Mouse (Mus musculus): ENCODE data around the gene Abcc4. TPM values are rescaled to one million over a fixed set of nuclear protein-coding genes. Genes with fewer than 3 reads are reported as not detected.
"Not testable (repeated sequence)": the region's sequence is repeated elsewhere in the genome, so short reads cannot be mapped to it uniquely, and the experiment has no call there.

Abcc4 gene
- total RNA-seq, 2 experiments from 2014 or later, result 7.7 to 9.2 TPM

DNA sequence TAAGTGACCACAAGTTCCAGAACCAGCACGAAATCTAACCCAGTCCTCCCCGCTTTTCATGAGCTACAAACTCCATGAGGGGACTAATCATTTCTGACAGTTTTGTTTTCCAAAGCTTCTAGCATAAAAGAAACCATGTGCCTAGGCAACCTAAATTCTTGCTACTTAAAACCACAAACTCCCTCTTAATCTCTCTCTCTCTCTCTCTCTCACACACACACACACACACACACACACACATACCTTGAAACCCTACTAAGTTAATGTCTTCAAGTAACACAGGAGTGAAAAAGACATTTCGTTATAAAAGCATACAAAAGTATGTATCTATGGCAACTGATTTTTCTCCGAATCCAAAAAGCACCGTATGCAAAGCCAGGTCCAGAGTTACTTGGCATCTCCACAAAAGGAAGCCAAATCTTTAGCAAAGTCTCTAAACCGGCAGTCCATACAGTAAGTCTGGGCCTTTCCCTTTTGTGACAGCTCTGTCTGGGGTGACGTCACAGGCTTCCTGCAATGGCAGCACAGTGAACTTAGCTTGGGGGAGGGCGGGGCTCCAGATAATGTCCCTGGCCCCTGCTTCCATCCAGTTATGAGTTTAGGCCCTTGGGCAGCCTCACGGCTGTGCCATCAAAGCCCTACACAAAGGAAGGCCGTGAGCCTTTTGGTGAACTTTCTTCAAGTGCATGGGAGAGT is 23.5 kb downstream of the Abcc4 start:
- no peak for DNase-seq (ENCODE audit: extremely low spot score in 1 of 2, low spot score in 1 of 2)

DNA sequence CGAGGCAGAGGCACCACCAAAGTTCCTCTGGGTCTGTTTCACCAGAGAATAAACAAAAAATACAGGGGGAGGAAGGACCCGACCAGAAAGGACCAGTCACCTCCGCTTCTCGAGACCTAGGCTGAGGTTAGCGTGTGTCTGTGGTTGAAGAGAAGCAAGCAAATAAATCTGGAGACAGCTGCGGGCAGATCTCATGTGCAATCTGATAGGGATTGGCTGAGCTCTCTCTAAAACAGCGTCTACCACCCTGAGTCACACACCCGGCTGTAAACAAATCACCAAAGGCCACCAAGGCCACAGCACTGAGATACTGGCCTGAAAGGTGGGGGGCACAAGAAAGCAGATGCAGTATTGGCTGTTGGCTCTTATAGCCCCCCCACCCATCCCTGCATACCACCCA is 24.9 kb downstream of the Abcc4 start:
- no peak for DNase-seq (ENCODE audit: extremely low spot score in 1 of 2, low spot score in 1 of 2)

DNA sequence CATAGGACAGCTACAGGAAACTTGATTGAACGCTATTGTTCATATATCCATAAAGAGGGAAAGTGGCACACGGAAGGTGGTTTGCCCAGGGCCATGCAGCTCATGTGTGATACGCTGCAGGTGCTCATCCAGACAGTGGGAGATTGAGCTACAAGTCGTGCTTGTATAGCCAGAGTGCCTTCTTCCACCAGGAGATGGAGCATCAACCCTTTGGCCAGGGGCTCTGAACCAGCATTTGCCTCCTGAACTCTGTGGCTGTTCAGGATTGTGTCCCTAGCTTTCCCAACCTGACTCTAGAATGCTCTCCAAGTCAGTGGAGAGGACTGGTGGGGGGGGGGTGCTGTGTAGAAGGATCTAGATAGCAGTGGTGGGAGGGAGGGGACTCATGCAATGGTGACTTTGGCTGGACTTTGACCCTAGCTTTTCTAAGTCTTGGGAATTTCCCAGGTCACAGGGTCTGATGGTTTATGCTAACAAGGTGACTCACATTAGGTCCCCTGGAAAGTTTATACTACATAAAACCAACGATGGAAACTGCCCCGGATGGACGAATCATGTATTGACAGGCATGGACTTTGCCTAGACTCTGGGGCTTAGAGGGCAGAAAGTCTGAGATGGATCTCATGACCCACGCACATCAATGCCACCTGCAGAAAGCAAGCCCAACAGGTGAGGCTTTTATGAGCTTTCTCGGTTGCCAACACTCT is 27.6 kb downstream of the Abcc4 start:
- DNase-seq (ENCODE audit: extremely low spot score in 1 of 2, low spot score in 1 of 2), result no peak

DNA sequence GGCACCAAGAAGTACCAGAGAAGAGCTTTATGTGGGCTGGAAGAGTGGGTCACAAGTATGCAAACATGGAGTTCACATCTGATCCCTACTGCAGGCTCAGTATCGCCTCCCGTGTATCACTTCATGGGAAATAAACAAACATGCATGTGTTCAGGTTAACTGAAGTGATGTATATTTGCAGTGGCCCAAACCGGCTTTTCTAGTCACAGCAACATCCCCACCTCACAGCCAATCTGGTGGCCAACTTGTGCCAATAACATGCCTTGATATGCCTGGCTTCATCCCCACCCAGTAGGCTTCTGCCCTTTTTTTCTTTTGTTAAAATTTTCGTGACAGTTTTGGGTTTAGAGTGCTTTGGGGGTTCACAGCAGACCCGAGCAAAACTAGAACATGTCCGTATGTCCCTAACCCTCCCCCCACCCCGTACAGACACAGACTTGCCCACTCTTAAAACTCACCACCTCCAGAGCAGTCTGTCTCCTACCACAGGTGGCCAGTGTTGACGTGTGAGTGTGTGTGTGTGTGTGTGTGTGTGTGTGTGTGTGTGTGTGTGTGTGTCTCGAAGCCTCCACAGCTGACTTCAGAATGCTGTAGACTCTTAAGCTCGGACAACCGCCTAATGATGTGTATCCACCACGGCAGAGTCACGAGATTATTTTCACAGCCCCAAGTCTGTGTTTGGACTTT is 29.6 kb downstream of the Abcc4 start:
- DNase-seq (ENCODE audit: extremely low spot score in 1 of 2, low spot score in 1 of 2), result no peak

DNA sequence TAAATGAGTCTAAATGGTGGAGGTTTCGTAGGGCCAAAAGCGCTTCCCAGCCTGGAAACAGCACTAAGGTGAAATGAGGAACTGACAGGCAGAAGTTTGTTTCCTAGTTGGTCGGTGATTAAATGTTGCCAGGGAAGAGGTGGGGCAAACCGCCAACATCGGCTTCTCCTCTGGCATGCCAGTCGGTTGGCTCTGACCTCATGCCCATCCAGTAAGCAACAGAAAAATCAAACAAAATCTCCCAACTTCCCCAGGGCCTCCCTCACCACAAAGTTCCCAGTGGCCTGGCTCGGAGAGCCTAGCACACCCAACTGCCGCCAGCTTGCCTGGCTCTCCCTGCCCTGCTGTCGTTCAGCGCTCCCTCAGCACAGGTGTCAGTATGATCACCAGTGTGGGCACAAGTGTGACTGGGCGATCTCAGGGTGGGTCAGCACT is 31.3 kb downstream of the Abcc4 start:
- DNase-seq (ENCODE audit: extremely low spot score in 1 of 2, low spot score in 1 of 2), result peak in 1 of 2 experiments; percentile 28

DNA sequence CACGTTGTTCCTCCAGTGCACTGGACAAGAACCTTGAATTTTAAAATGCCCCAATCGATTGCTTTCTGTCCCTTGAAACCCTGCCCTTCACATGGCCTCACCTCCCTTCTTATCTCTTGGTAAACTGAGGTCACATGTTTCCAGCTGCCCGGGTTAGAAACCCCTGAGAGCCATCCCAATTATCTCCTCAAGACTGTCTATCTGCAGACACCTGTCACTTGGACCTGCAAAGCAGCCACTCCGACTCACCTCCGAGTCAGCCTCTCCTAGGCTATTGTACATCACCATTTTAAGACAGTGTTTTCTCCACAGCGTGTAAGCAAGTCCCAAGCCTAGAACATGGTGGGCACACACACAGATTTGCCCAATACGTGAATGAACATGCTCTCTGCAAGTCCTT is 31.8 kb downstream of the Abcc4 start:
- no peak for DNase-seq (ENCODE audit: extremely low spot score in 1 of 2, low spot score in 1 of 2)

DNA sequence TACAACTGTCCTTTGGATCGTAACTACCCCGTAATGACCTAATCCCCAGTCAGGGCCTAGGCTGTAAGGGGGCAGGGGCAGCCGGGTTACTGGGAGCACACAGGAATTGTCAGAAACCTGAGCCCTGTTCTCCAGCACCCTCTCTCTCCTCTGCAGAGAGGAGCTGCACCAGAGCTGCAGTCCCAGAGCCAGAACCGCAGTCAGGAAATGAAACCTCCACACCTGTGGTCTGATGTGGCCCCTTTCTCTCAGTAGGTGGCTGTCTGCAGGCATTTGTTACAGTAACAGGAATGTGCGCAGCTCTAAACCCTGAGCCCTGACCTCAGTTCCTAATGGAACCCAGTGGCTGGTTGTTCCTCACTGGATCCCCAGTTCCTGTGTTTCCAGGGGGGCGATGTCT is 32.5 kb downstream of the Abcc4 start:
- DNase-seq (ENCODE audit: extremely low spot score in 1 of 2, low spot score in 1 of 2), result no peak

DNA sequence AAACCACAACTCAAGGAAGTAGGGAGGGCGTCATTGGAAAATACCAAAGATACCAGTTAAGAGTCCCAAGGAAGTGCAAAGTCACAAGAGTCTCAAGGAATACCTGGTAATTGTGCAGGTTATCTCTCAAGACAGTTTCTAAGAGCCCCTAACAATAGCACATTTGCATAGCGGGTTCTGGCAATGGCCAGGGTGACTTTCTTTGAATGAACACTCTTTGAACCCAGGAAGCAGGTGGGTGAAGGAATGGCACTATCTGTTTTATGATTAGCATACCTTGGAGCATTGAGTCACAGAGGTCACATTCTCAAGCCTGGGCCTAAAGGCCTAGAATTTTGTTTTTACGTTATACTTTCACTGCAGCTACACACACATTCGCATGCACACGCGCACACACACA is 33.1 kb downstream of the Abcc4 start:
- DNase-seq (ENCODE audit: extremely low spot score in 1 of 2, low spot score in 1 of 2), result not testable (repeated sequence)

DNA sequence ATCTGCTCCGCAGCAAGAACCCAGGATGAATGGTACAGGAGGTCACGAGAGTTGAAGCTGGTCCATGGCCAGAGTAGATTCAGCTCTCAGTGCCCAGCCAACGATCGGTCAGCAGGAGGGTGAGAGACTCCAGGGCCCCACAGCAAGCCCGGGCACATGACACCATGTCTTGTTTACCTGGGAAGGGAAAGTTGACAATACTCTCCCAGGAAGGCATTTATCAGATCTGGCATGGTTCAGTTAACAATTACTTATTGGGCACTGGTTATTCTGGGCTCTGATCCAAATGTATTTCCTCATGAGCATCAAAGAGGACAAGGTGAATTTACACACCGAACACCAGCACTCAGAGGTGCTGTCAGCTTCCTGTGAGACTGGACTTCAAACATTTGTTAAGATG is 38.5 kb downstream of the Abcc4 start:
- no peak for DNase-seq (ENCODE audit: extremely low spot score in 1 of 2, low spot score in 1 of 2)

DNA sequence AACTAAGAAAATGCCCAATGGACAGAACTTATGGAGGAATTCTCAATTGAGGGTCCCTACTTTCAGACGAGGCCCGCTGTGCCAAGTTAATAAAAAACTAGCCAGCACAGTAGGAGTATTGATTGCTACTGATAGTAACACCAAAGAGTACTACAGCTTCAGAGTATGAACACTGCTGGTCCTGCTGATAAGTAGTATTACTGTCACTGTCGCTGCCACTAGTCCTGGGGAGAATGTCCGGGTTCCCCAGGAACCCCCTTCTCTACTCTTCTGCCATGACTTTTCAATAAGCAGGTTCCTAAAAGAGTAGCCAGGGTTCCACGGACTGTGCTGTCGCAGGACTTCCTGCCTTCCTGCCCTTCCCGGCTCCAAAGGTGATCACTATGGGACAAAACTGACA is 41.4 kb downstream of the Abcc4 start:
- no peak for DNase-seq (ENCODE audit: extremely low spot score in 1 of 2, low spot score in 1 of 2)

DNA sequence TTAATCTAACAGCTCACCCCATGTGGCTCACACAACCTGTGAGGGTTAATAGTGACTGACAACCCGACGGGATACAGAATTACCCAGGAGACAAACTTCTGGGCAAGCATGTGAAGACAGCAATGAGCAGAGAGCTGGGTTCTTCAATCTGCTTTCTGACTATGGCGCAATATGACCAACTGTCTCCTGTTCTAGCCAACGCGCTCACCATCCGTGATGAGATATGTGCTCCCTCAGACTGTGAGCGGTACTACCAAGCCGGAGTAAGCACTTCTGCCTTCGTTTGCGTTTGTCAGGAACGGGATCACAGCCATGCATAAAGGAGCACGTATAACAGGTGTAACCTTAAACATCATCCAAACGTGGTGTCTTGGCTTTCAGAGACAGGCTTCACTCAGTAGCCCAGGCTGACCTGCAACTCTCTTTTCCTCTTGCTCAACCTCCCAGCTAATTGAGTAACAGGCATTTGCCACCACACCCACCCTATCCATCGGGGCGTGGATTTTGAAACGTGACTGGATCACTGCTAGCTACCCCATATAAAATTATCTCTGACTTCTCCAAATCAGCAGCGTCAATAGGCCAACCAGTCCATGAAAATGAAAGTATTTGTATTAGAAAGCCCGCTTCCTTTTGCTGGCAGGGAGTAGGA is 43.3 kb downstream of the Abcc4 start:
- DNase-seq (ENCODE audit: extremely low spot score in 1 of 2, low spot score in 1 of 2), result no peak

DNA sequence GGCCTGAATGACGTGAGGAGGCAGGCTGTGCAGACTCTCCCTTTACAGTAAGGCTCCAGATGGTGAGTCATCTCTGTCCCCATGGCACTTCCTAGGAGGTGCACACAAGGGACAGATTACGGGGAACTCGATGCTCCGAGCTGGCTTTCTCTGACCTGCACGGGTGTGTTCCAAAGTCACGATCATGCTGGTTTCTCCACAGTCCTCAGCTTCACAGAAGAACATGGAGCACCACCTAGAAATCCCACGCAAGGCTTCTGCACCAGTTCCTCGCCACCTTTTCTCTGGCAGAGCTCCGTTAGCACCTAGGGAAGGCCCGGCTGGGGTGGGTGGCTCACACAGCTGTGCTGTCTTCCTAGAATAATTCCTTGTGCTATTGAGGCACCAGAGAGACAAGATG is 43.9 kb downstream of the Abcc4 start:
- no peak for DNase-seq (ENCODE audit: extremely low spot score in 1 of 2, low spot score in 1 of 2)

DNA sequence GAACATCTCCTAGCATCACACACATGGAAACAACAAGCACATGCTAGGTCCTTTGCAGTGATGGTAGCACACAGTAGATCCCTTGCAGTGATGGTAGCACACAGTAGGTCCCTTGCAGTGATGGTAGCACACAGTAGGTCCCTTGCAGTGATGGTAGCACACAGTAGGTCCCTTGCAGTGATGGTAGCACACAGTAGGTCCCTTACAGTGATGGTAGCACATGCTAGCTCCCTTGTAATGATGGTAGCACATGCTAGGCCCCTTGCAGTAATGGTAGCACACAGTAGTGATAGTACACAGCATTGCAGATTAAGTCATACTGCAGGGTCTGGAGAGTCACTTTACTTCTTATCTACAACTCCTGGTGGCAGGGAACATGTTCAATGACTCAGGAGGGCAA is 46.8 kb downstream of the Abcc4 start:
- DNase-seq (ENCODE audit: extremely low spot score in 1 of 2, low spot score in 1 of 2), result no peak

DNA sequence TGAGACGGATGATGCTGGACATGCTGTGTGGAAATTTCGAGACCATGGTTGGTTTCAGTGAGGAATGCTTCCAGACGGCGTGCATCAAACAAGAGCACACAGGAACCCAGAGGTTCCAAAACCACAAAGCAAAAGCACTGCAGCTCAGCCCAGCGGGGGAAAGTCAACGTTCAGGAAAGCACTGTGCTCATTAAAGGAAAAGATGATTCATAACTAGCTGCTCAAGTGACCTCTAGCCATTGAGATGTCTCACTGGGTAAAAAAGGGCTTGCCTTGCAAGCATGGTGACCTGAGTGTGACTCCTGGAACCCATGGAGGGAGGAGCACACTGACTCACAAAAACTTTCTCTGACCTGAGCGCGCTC is 47.7 kb downstream of the Abcc4 start:
- no peak for DNase-seq (ENCODE audit: extremely low spot score in 1 of 2, low spot score in 1 of 2)

DNA sequence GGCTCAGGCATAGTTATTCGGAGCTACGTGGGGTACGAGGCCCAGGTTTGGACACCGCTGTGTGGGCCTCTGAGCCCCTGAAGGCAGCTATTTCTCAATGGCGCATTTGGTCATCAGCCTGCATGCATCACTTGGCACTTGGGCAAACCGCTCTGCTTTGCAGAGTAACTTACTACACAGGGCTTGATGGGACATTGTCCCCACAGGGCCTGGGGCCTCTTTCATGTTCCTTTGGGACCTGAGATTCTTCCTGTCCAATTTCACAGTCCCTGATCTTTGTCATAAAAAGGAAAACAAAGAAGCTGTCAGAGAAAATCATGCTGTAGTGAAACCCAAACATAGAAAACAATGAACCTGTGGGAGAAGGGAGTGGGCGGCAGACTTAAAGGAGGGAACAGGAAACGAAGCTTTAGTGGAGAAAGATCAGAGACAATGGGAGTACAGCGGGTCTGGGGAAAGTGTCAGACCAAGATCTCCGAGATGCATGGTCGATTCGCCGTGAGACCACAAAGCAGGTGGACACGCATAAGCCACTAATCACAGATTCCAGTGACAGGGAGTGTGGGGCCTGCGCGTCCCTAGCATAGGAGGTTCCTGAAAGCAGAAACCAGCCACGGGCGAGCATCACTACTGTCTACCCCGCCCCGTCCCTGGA is 48.2 kb downstream of the Abcc4 start:
- no peak for DNase-seq (ENCODE audit: extremely low spot score in 1 of 2, low spot score in 1 of 2)

DNA sequence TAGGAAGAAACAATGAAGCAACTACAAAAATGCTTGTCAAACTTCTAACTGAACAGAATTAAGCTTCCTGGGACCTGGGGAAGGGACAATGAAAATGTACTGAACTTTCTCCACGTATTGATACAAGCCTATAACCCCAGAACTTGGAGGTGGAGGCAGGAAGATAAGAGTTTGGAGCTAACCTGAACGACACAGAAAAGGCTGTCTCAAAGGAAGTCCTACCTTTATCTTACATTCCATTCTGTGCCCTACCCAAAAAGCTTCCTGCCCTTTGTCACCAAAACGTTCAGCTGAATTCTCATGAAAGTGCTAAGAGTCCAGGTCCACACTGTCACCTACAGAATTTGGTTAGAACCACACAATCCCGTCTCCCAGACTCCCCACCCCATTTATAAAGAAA is 48.8 kb downstream of the Abcc4 start:
- no peak for DNase-seq (ENCODE audit: extremely low spot score in 1 of 2, low spot score in 1 of 2)

DNA sequence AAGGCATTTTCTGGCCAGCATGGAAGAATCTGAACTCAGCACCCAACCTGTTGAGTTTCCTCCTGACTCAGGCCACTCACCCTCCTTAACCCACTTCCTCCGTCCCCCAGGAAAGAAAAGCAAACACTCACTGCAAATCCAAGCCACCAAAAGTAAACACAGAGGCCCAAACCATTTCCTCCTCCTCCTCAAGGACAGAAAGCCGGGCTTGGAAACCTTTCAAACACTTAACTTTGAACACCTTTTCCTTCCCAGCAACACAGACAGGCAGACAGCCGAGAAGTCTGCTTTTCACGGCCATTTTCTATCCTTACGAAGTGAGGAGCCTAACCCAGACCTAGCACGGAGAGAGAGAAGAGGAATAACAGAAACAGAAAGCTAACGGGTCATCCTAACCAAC is 50.0 kb downstream of the Abcc4 start:
- DNase-seq (ENCODE audit: extremely low spot score in 1 of 2, low spot score in 1 of 2), result no peak

DNA sequence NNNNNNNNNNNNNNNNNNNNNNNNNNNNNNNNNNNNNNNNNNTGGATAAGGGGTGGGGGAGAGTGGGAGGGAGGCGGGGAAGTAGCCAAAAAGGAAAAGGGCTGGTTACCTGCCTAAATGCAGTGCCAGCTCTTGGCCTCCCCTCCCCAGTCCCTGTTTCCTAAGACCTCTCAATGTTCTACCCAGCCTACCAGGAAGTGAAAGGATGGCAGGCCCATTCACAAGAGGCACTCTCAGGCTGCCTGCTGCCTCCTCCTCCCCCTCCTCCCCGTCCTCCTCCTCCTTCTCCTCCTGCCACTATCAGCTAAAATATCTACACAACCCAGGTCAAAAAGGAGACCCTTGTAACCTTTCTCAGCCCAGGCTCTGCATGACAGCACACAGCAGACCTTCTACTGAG is 51.1 kb downstream of the Abcc4 start:
- no peak for DNase-seq (ENCODE audit: extremely low spot score in 1 of 2, low spot score in 1 of 2)

DNA sequence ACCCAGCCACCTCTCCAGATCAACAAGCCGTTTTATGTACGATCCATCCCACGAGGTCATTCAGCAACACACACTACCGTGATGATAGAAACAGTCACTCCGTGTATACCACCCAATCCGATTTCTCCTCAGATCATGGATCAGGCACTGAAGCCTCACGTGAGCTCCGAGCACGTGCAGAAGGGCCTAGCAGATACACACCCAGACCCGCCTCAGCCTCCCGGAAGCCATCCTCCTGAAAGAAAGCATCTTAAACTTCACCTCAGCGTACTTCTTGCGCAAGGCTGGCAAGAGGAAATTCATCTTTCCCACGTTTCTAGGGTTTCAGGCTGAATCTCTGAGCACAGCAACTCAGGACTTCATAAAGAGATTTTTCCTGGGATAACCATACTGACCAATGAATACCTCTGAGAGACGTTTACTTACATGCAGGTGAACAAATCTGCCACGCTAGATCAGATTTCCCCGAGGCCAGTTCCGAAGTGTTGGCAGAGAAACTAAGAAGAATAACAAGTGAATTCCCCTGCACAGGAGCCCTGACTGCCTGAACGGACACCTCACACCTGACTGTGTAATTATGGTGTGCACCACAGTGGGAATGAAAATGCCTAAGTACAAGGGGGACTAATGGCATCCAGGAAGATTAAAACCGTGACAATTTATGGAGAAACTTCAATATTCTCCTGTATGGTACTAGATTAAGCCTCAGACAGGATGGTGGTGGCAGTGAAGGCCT is 54.1 kb downstream of the Abcc4 start:
- DNase-seq (ENCODE audit: extremely low spot score in 1 of 2, low spot score in 1 of 2), result no peak

DNA sequence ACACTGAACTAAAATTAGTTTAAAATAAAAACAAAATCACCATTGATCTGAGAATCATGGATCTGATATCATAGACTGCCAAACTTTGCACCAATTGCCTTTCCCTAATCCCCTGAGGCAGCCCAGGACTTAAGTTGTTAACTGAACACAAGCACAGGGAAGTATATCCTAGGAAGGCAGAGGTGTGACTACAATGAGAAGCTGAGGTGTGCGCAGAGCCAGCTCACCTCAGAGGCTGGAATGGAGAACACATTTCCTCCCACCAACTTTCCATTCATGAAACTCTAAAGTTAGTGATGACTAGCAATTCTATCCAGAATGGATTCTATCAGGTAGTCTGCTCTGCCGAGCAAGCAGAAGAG is 56.1 kb downstream of the Abcc4 start:
- no peak for DNase-seq (ENCODE audit: extremely low spot score in 1 of 2, low spot score in 1 of 2)
